Mouse (Mus musculus): Measurements from ENCODE around the gene Rhobtb1. TPM values are rescaled to one million over a fixed set of nuclear protein-coding genes. Genes with fewer than 3 reads are reported as not detected.

The Rhobtb1 gene
- total RNA-seq, 2 experiments from 2014 or later: 10.3 to 17.2 TPM

- no peak for DNase-seq
Observed at GRCm38 (mm10) chr10:69324816-69325215, 173.6 kb downstream of the Rhobtb1 start.

- DNase-seq: peak; percentile 44
Observed at GRCm38 (mm10) chr10:69326433-69326832, 175.2 kb downstream of the Rhobtb1 start.

DNA sequence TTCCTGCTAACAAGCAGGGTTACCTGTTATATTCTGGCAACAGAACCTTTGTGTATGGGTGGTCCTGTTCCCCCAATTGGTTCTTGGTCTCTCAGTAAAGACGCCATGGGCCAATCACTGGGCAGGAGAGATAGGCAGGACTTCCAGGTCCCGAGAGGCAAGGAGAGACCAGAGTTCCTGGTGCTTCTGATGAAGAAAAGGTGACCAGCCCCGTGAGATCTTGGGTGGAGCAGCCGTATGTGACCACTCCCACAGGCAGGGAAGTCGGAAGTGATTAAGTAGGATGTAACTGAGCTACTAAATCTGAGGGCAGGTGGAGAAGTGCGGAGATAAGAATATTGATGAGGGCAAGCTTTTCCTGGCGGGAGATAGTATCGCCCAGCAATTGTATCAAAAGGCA is 176.1 kb downstream of the Rhobtb1 start:
- DNase-seq: no peak

- no peak for DNase-seq
Observed at GRCm38 (mm10) chr10:69328029-69328655, 176.9 kb downstream of the Rhobtb1 start.

DNA sequence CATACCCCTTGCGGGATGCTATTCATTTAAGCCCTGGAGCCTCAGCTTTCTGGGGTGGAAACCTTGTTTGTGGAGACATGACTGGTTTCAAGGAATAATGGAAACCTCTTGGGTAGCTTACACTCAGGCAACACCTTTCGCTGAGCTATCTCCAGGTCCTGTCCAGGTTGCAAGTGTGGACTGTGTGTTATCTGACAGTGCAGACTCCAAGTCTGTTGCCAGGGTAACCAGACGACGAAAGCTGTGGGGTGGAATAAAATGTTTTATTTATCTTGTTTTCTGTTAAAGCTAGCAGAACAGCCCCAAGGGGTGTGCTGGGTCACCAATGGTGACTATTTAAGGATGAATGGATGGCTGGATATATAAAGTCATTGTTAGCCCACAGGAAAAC is 177.4 kb downstream of the Rhobtb1 start:
- DNase-seq: no peak

- no peak for DNase-seq
Observed at GRCm38 (mm10) chr10:69331231-69331630, 180.0 kb downstream of the Rhobtb1 start.

DNA sequence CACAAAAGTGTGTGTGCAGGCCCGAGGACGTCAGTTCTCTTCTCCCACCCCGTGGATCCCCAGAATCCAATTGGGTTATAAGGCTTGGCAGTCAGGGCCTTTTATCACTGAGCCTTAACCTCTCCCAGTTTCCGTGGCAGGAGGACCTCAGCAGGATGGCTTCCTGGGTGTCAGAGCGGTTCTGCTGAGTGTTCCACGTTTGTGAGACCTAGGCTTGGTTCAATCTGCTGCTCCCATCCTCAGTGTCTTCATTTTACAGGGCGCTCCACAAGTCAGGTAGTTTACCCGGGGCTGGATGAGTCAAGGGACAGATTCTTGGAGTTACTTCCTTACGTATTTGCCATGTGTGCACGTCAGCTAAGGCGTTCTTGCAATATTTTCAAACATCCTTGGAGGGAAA is 182.0 kb downstream of the Rhobtb1 start:
- DNase-seq: no peak

DNA sequence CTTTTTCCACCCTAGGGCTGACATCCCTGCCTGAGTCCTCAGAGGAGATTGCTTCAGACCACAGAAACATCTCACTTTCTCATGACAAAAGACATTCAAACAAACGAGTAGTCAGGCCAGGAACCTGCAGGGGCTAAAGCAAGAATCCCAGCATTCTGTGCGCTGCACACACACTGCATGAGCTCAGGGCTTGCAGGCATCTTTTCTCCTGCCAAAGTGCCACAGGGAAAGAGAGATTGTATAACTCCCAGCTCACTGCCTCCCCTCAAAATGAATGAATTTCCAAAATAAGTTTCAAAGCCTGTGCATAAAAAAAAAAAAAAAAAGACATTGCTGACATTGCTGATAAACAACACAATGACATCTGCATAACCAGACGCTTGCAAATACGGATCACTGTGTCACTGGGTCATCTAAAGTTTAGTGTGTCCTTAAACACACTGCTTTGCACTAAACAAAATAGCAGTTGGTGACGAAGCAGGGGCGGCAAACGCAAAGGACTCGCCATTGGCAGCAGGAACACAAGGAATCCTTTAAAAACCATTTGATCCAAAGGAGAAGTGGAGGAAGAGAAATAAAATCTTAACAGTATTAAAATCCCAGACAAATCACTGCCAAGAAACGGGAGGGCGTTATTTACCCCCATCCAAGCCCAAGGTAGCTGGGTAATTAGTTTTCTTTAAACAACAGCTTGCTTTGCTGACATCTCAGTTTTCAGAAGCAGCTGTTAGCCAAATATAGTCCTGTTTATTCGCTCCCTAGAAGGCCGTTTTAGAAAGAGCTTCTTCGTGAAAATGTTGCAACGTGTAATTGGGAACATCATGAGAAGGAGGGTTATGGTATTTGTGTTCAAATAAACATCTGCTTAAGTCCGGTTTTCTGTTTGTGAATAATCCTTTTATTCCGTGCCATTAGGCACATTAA is 183.3 kb downstream of the Rhobtb1 start:
- no peak for DNase-seq

GRCm38 (mm10) chr10:69335195-69335536 is 183.9 kb downstream of the Rhobtb1 start:
- DNase-seq: no peak

DNA sequence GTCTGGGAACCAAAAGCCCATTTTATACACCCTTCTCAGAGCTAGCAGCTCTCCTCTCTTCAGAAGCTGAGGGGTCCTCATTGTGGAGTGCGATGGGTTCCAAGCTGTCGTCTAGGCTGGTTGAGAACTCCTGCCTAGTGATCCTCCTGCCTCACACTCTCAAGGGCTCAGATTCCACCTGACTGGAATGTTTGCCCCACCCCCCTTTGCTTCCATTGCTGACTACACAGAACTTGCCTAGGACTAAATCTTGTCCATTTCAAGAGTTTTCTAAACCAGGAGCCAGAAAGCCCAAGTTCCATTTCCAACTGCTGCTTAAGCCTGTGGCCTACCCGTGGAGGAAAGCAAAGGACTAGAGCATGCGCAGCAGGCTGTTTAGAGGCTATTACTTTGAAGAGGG is 184.4 kb downstream of the Rhobtb1 start:
- no peak for DNase-seq

DNA sequence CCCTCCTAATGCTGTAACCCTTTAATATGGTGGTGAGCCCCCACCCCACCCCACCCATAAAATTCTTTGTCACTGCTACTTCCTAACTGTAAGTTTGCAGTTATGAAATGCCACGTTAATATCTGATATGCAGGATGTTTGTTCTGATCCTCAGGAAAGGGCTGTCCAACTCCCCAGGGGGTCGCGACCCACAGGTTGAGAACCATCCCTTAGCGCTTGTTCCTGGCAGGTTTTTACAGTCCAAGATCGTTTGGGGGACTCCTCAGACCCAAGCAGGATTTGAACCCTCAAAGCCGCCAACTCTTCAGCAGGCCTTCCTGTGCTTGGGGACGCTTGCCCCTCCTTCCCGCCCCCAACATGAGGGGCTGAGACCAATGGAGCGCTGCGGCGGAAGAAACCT is 185.0 kb downstream of the Rhobtb1 start:
- DNase-seq: no peak

DNA sequence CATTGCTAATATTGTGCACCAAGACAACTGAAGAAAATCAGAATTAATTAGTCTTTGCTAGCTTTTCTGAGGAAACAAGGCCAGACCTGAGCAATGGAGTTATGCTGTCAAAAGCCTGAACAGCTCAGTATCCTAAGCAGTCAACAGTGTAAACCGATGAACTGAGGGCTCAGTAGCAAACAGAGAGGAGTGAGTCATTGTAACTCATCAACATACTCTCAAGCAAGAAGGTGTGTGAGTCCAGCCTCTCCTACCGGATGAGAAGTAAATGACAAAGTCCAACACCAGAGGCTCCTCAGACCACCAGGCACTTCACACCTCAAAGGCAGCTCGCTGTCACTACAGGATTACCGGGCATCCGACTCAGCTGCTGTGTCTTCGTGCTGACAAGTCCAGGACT is 188.8 kb downstream of the Rhobtb1 start:
- DNase-seq: no peak

Other genes with a start within 250 kb of the Rhobtb1 start
- 1 to 10 TPM; 2.7 to 2.8 TPM for gene A930033H14Rik, start 61.7 kb downstream of the Rhobtb1 start, total RNA-seq (2021)
- gene Cdk1, start 201.5 kb downstream of the Rhobtb1 start, total RNA-seq (2021): 1 to 10 TPM; 2.0 to 2.3 TPM
- gene Ank3, start 247.3 kb downstream of the Rhobtb1 start, total RNA-seq (2021): 10 to 100 TPM; 86.6 to 98.7 TPM

All from gastrocnemius, postnatal 25 days (tissue).